Mouse (Mus musculus) kidney, adult 2 months (tissue): Measurements from ENCODE around the gene Rxrg.

Experiments
- CTCF ChIP-seq: fragments of 200-500 bp; conservative IDR thresholded peaks from 2 replicates; pipeline ENCODE4 v1.5.1; 2011; ENCODE audit warnings: low read depth, mild to moderate bottlenecking, control low read depth, low read length, moderate library complexity, mixed read lengths; ENCODE audit not compliant: insufficient read depth, insufficient read length
- POLR2A ChIP-seq: fragments of 200-500 bp; IDR thresholded peaks from one replicate; pipeline ENCODE4 v1.6.1; 2011; ENCODE audit warnings: low read depth, low read length, control low read depth

DNA sequence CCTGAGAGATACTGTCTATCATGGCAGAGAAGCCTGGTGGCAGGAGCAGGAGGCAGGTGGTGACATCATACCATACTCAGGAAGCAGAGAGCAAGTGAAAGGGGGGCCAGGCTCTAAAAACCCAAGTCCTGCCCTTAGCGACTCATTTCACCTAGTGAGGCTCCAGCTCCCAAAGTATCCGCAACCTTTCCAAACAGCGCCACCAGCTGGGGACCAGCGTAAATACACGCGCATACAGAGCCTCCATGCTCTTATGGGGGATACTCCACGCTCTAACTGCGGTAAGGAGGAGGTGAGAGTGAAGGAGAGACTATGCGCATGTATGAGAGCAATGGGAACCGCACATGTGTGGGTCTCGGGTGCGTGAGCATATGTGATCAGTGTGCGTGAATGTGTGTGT is 39.9 kb downstream of the Rxrg start:
- TF ChIP-seq CTCF: peak; percentile 43
- no peak for TF ChIP-seq POLR2A
